Mouse (Mus musculus): ENCODE results near the gene Tmigd3.

The Tmigd3 gene

DNA sequence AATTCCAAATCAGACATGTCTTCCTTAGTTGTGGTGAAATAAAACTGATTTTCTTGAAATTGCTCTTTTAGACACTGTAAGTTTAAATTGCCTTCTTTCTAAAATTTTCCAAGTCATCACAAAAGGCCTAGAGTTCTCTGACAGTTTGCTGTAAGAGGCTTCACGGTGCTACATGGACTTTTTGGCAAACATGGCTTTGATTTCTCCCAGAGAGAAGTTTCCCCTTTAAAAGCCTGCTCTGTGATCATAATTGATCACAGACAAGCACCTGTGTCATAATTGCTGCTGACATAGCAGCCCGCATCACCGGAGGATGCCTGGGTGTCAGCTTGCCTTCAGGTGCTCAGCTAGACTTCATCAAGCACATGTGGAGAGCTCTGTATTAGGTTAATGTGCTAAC lies at the start of gene Tmigd3, which contains the start of gene Adora3:
Tmigd3 (plus strand) TSS at position 346 of the 400 bp plus-strand sequence.
Adora3 (plus strand) TSS at position 301 of the 400 bp plus-strand sequence.
- DNase-seq (ENCODE audit: low spot score): no peak

DNA sequence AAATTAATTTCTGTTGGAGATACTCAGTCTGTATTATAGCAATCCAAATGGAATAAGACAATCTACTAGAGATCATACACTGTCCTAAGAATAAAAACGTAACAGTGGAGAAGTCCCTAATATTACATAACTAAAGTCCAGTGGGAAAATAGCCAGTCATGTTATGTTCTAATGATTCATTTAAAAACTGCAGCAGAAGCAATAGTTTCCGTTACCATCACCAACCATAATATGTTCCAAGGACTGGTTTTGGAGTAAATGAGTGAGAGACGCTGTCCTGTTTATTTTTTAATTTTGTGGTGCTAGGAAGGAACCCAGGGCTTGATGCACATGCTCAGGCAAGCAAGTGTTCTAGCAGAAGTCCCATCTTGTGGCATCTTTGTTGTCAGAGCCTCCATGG lies 49.2 kb upstream of the Tmigd3 start:
- DNase-seq (ENCODE audit: low spot score): no peak

DNA sequence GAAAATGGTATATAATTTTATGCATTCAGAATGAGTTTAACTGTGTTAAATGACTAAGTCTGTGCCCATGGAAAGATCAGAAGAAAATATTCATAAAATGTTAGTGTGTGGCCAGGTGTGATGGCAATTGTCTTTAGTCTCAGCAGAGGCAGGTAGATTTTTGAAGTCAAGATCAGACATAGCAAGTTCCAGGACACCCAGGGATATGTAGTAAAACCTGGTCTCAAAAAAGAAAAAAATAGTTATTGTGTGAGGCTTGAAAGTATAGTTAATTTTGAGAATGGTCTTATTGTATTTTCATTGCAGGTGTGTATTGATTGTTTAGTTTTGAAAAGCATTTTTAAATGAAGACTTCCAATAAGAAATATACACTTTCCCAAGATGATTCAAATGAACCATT lies 47.1 kb upstream of the Tmigd3 start:
- no peak for DNase-seq (ENCODE audit: low spot score)

DNA sequence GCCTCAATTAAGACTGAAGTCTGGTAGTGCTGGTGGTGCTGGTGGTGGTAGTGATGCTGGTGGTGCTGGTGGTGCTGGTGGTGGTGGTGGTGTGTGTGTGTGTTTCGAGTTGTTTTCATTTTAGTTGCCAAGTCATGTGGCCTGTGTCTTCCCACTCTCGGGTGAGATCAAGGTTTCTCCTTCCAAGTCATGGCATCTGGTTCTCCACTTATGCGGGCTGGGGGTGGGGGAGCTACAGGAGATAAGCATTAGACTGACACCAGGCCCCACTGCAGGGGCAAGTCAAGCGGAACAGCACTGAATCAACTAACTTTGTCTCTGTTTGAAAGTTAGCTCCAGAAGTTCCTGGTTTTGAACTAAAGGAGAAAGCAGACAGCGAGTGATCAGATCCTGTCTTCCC lies 46.6 kb upstream of the Tmigd3 start:
- DNase-seq (ENCODE audit: low spot score): peak; percentile 40

- no peak for DNase-seq (ENCODE audit: low spot score)
Measured at GRCm38 (mm10) chr3:105824704-105825103, 46.0 kb upstream of the Tmigd3 start.

GRCm38 (mm10) chr3:105825501-105826161 lies 45.1 kb upstream of the Tmigd3 start:
- peak; percentile 10 for DNase-seq (ENCODE audit: low spot score)

DNA sequence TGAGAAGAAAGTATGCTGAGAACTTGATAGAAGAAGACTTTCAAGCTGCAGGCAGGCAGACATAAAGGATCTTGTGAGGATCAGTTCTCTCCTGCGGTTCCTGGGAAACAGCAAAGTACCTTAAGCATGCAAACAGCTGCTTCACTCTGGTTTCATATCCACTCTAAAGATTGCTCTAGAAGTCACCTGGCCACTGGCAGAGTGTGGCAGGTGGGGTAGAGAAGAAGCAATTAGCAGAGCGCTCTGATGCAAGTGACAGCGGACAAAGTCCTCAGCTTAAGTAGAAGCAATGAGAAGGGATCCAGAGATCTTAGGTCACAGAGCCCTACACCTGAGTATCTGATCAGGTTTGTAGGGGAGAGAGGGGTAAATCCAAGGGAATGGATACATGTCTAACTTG lies 39.1 kb upstream of the Tmigd3 start:
- DNase-seq (ENCODE audit: low spot score): no peak

- DNase-seq (ENCODE audit: low spot score): no peak
Measured at GRCm38 (mm10) chr3:105835875-105836274, 34.8 kb upstream of the Tmigd3 start.

- no peak for DNase-seq (ENCODE audit: low spot score)
Measured at GRCm38 (mm10) chr3:105836883-105837282, 33.8 kb upstream of the Tmigd3 start.

- DNase-seq (ENCODE audit: low spot score): no peak
Measured at GRCm38 (mm10) chr3:105838655-105839054, 32.0 kb upstream of the Tmigd3 start.

- no peak for DNase-seq (ENCODE audit: low spot score)
Measured at GRCm38 (mm10) chr3:105839836-105840235, 30.9 kb upstream of the Tmigd3 start.

DNA sequence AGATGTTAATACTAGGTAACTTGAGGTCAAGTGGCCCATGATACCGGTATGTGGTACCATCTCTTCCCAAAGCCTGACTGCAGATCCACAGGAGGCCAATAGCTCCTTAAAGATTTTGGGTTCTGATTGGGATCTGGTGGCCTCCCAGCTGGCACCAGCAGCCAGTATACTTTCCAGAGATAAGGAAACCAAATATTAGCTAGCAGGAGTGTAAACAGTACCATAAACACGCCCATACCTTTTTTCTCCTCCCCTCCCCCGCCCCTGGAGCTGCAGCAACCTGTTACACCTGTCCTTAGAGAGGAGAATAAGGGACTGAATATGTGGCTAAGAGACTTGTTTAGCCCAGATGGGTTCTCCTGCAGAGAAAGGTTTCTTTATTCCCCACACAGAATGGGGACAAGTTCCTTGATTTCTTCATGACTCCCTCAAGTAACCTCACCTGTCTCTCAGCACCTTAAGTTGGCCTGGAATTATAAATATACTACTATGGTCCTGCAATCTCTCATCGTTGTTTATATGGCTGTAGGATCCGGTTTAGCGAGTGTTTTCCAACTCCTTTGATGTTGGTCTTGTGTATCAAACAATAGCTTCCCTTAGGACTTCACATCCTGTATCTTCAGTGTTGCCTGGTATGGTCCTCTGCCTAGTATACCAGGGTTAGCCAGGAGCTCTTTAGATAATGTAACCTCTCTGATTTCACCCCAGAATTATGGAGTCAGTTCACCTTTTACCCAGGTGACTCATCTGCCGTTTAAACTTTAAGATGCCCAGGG lies 24.2 kb upstream of the Tmigd3 start:
- DNase-seq (ENCODE audit: low spot score): no peak

DNA sequence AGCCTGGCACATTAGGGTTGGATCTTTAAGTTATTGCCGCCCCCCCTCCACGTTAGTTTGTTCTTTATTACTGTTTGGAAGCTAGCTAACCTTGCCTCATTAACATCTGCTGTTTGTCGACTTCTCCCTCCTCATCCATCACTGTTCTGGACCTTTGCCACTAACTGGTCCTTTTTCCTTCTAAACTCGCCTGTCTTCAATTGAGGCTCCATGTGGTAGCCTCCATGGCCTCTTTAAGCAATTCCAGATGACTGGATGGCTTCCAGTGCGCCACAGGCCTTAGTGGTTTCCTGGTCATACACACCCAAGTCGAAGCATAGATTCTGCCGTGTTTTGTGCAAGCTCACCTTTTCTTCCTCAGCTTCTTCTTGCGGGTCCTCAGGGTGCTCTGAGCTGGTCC lies 16.9 kb upstream of the Tmigd3 start:
- peak; percentile 75 for DNase-seq (ENCODE audit: low spot score)

GRCm38 (mm10) chr3:105854786-105855185 lies 15.9 kb upstream of the Tmigd3 start:
- DNase-seq (ENCODE audit: low spot score): no peak

DNA sequence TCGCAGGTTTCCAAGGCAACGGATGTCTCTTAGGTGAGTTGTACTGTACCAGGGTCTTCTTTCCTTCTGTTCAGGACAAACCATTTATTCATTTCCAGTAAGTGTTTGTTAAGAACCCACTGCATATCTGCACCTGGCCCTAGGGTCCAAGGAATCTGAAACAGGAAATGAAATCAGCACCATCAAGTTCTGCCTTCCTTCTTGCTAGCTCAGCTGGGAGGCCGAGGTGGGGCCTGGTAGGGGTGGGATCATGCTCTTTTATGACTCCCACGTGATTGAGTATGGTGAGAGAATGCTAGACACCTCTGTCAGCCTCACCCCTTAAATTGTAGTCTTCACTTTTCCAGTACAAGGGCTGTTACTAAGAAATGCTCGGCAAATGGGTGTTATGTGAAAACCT lies 13.2 kb upstream of the Tmigd3 start:
- DNase-seq (ENCODE audit: low spot score): no peak

DNA sequence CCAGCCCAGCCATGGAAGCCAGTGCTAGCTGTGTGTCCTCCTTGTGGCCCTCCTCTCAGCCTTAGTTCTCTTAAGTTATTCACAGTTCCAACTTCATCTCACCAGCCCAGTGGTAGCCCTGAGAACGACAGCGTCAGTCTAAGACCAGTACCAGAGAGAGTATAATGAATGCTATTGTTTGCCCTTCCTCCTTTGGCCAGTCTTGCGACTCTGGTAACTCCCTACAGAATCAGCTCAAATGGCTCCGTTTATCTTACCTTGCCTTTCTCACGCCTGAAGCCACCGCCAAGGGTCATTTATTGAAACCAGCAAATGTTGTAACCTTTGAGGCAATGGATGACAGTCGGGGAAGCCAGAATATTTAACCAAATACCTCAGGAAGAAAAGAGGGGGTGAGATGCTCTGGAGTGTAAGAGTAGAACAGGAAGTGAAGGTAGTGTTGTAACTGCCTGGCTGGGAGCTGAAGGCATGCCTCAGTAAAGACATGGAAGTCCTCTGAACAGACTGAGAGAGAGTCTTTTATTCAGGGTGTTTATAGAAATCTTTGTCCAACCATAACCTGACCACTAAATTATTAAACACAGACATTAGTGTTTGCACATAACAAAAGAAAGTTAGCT lies 8.8 kb upstream of the Tmigd3 start:
- DNase-seq (ENCODE audit: low spot score): no peak

DNA sequence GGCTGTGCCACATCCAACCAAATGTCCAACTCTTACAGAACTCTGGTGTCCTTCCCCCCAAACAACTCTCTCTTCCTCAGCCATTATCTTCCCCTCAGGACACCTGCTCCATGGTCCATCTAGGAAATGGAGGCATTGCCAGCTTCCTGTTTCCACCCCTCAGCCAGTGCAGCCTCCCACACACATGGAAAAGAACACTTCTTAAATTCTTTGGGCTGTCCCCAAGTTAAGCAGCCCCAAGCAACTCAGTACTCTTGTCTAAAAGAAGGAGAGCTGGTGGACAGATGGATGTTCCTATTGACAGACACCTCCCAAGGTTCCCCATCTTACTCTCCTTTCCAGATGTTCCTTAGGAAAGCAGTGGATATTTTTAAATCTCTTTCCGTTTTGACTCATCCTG lies 6.6 kb upstream of the Tmigd3 start:
- no peak for DNase-seq (ENCODE audit: low spot score)

- DNase-seq (ENCODE audit: low spot score): no peak
Measured at GRCm38 (mm10) chr3:105865122-105865521, 5.6 kb upstream of the Tmigd3 start.

DNA sequence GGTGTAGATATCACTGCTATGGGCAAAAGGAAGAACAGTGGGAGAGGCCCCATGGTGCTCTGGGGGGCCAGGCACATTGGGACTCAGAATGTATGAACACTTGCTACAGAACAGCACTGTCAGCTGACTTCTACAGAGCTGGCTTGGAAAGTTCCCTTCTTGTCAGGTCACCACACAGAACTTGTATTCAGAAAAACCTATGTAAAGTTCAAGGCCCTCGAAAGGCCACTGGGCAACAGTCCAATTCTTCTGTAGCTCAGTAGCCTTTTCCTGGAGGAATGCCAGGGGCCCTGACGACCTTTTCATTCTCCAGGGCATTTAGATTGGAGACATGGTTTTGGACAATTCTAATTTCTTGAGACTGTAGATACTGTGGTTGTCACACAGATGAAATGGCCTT lies 2.6 kb upstream of the Tmigd3 start:
- no peak for DNase-seq (ENCODE audit: low spot score)

DNA sequence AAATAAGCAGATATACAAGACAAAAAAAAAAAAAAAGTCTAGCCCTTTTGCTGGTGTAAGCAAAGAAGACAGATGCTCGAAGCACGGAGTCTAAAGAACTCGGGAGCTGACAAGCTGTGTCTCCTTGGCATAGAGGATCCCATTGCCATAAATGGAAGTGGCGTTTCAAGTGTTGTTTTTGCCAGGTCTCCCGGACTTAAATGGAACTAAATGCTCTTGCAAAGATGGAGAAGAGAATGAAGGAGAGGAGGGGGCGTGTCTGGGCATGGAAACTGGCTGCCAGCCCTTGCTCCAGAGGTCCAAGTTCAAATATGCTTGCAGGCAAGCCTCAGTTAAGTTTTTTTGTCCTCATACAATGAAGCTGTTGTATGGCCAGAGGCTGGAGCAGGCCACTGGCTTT lies 1.3 kb downstream of the Tmigd3 start:
- DNase-seq (ENCODE audit: low spot score): no peak

GRCm38 (mm10) chr3:105872579-105872978 lies 1.9 kb downstream of the Tmigd3 start:
- DNase-seq (ENCODE audit: low spot score): no peak

GRCm38 (mm10) chr3:105873451-105874445 lies 3.0 kb downstream of the Tmigd3 start:
- no peak for DNase-seq (ENCODE audit: low spot score)

Measured in embryo, embryonic 10.5 days (tissue).